10 mouse cellular contexts compared by ENCODE assay signal in the genomic region with DNA sequence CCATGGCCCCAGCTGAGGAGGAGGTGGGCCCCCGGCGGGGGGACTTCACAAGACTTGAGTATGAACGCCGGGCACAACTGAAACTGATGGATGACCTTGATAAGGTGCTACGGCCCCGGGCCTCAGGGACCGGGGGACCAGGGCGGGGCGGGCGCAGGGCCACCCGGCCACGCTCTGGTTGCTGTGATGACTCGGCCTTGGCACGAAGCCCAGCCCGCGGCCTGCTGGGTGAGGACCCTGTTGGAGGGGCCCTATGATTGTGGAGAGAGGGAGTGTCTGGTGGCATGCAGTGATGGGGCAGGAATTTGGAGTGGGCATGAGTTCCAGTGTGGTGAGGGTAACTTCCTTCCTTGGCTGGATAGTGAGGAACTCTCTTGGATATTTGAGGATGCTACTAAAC. TPM values are rescaled to one million over a fixed set of nuclear protein-coding genes. Genes with fewer than 3 reads are reported as not detected.
DNase-seq lines count a peak whose midpoint lies in the region; ATAC-seq and TF ChIP-seq lines count a peak whose summit lies in the region.
"Had no signal": no experiment of that assay in that cellular context is flagged by ENCODE, and none has a peak within 500 bp of the region (broad histone marks: within the 10 kb centered on the region; RNA-seq: fewer than 3 reads in every experiment).

No protein-coding gene starts in this region.

- H3K4me3 ChIP-seq in intestine, embryonic 15.5 days (replicated peaks), result no peak overlapping the region
- H3K4me3 ChIP-seq in intestine, postnatal 0 days (ENCODE audit: low read depth, low read length), result no peak overlapping the region
- peak overlapping the region; percentile 68 for H3K4me3 ChIP-seq in E14TG2a.4 (replicated peaks; ENCODE audit: low read length)
- H3K4me3 ChIP-seq in G1E (ENCODE audit: low read depth, low read length), result peak overlapping the region; percentile 11; the same call in 1 of the 2 replicates
- no peak overlapping the region for H3K4me3 ChIP-seq in kidney, embryonic 15.5 days (replicated peaks)
- H3K4me3 ChIP-seq: embryonic facial prominence, embryonic 12.5 days had no signal

- 61% methylated on average over 16 of the region's 16 CpGs for WGBS in intestine, embryonic 15.5 days
- 44% methylated on average over 16 of the region's 16 CpGs for WGBS in intestine, postnatal 0 days
- WGBS in kidney, embryonic 15.5 days, result 81% methylated on average over 16 of the region's 16 CpGs

- DNase-seq in G1E (ENCODE audit: low spot score), result peak; percentile 60
- DNase-seq: liver, postnatal 0 days had no signal

- no peak overlapping the region for H3K9ac ChIP-seq in intestine, embryonic 15.5 days
- H3K9ac ChIP-seq in intestine, postnatal 0 days (ENCODE audit: low read depth, low read length), result no peak overlapping the region
- no peak overlapping the region for H3K9ac ChIP-seq in kidney, embryonic 15.5 days
- H3K9ac ChIP-seq: embryonic facial prominence, embryonic 12.5 days; liver, postnatal 0 days had no signal

- H3K27me3 ChIP-seq in intestine, embryonic 15.5 days (replicated peaks), result no peaks in the 10 kb centered on the region
- H3K27me3 ChIP-seq in intestine, postnatal 0 days (replicated peaks; ENCODE audit: control insufficient read depth, insufficient read depth, low read length), result no peaks in the 10 kb centered on the region
- H3K27me3 ChIP-seq in E14TG2a.4 (ENCODE audit: insufficient read depth, low read length), result no peaks in the 10 kb centered on the region
- peaks cover 23% of the 10 kb centered on the region for H3K27me3 ChIP-seq in G1E (ENCODE audit: insufficient read depth, low read length)
- H3K27me3 ChIP-seq in kidney, embryonic 15.5 days, result no peaks in the 10 kb centered on the region
- H3K27me3 ChIP-seq: embryonic facial prominence, embryonic 12.5 days had no signal

- H3K4me1 ChIP-seq in intestine, embryonic 15.5 days (replicated peaks), result peaks cover 5% of the 10 kb centered on the region; the same call in 1 of the 2 replicates
- no peaks in the 10 kb centered on the region for H3K4me1 ChIP-seq in intestine, postnatal 0 days (replicated peaks; ENCODE audit: control insufficient read depth, insufficient read depth, low read length)
- H3K4me1 ChIP-seq in E14TG2a.4 (replicated peaks; ENCODE audit: low read depth, low read length) (peaks cover 73% of the 10 kb centered on the region), G1E (ENCODE audit: insufficient read depth, low read depth, low read length) (peaks cover 27% of the 10 kb centered on the region)
- H3K4me1 ChIP-seq in kidney, embryonic 15.5 days, result peaks cover 15% of the 10 kb centered on the region
- H3K4me1 ChIP-seq: embryonic facial prominence, embryonic 12.5 days had no signal

- H3K4me2 ChIP-seq in intestine, embryonic 15.5 days (replicated peaks), result no peak overlapping the region
- H3K4me2 ChIP-seq in intestine, postnatal 0 days (replicated peaks; ENCODE audit: low read depth), result no peak overlapping the region
- no peak overlapping the region for H3K4me2 ChIP-seq in kidney, embryonic 15.5 days
- H3K4me2 ChIP-seq: embryonic facial prominence, embryonic 12.5 days had no signal

- 0 out of 2 replicates have a peak, but pooled peaks have one; percentile 21 for ATAC-seq in intestine, embryonic 15.5 days
- no peak for ATAC-seq in intestine, postnatal 0 days
- ATAC-seq in G1E (ENCODE audit: extremely low read depth, insufficient number of reproducible peaks, low FRiP score, poor library complexity, severe bottlenecking), result 0 out of 2 replicates have a peak, but pooled peaks have one; percentile 24
- peak; percentile 40; the same call in 1 of the 2 replicates for ATAC-seq in kidney, embryonic 15.5 days (replicated peaks; ENCODE audit: low FRiP score)
- ATAC-seq in megakaryocyte-erythroid progenitor cell, adult 5-6 weeks (replicated peaks; ENCODE audit: low FRiP score, low TSS enrichment, poor library complexity, severe bottlenecking), result no peak; the same call in none of the 2 replicates
- no peak for ATAC-seq in frontal cortex, adult (ENCODE audit: low TSS enrichment)
- ATAC-seq: liver, postnatal 0 days had no signal

- H3K36me3 ChIP-seq in intestine, embryonic 15.5 days, result peaks cover 42% of the 10 kb centered on the region
- peaks cover 79% of the 10 kb centered on the region for H3K36me3 ChIP-seq in intestine, postnatal 0 days (ENCODE audit: control insufficient read depth, insufficient read depth)
- H3K36me3 ChIP-seq in E14TG2a.4 (ENCODE audit: insufficient read depth, low read length) (peaks cover 100% of the 10 kb centered on the region), G1E (replicated peaks) (peaks cover 46% of the 10 kb centered on the region)
- peaks cover 91% of the 10 kb centered on the region for H3K36me3 ChIP-seq in kidney, embryonic 15.5 days

- no peak for TF ChIP-seq CTCF in intestine, postnatal 0 days (IDR thresholded peaks at IDR 0.05; ENCODE audit: low read depth)
- TF ChIP-seq CTCF in E14TG2a.4 (conservative IDR thresholded peaks at IDR 0.05; ENCODE audit: low read length) (no peak), G1E (IDR thresholded peaks at IDR 0.05; ENCODE audit: low read depth, low read length) (no peak)

- H3K27ac ChIP-seq in intestine, embryonic 15.5 days, result no peak overlapping the region
- no peak overlapping the region for H3K27ac ChIP-seq in intestine, postnatal 0 days (ENCODE audit: low read depth, low read length)
- peak overlapping the region; percentile 57 for H3K27ac ChIP-seq in kidney, embryonic 15.5 days
- H3K27ac ChIP-seq: embryonic facial prominence, embryonic 12.5 days had no signal

- H3K9me3 ChIP-seq in intestine, embryonic 15.5 days, result no peaks in the 10 kb centered on the region
- no peaks in the 10 kb centered on the region for H3K9me3 ChIP-seq in intestine, postnatal 0 days (ENCODE audit: control insufficient read depth)
- H3K9me3 ChIP-seq in E14TG2a.4 (ENCODE audit: low read length), result no peaks in the 10 kb centered on the region
- H3K9me3 ChIP-seq in G1E (replicated peaks), result no peaks in the 10 kb centered on the region
- no peaks in the 10 kb centered on the region for H3K9me3 ChIP-seq in kidney, embryonic 15.5 days (replicated peaks)
- H3K9me3 ChIP-seq: embryonic facial prominence, embryonic 12.5 days had no signal

RNA-seq across cellular contexts. Expression of a gene that starts 14.5 kb away (rescaled TPM):
- polyA plus RNA-seq in intestine, embryonic 15.5 days (2015; fragmentation: Nextera tagmentation; extraction: Ambion mirVana), result 45.2 and 50.9 TPM in 2 replicates
- 16.8 and 17.5 TPM in 2 replicates for polyA plus RNA-seq in intestine, postnatal 0 days (2015; fragmentation: Nextera tagmentation; extraction: Ambion mirVana)
- total RNA-seq in G1E (2014; fragmentation: Nextera tagmentation), result 35.4 and 38.8 TPM in 2 replicates
- 47.1 and 48.4 TPM in 2 replicates for total RNA-seq in G1E (2017)
- polyA plus RNA-seq in G1E (2012), result 47.9 and 48.9 TPM in 2 replicates
- 60.4 and 65.0 TPM in 2 replicates for polyA plus RNA-seq in kidney, embryonic 15.5 days (2015; fragmentation: Nextera tagmentation; extraction: Ambion mirVana)
- 45.6 and 55.5 TPM in 2 replicates for total RNA-seq in megakaryocyte-erythroid progenitor cell, adult 5-6 weeks (2014; fragmentation: Nextera tagmentation)
- total RNA-seq in megakaryocyte-erythroid progenitor cell, adult 5-6 weeks (2017), result 44.9 and 53.9 TPM in 2 replicates

RNA-seq across cellular contexts. Expression of a gene that starts 14.8 kb away (rescaled TPM):
- 89.9 and 93.4 TPM in 2 replicates for polyA plus RNA-seq in intestine, embryonic 15.5 days (2015; fragmentation: Nextera tagmentation; extraction: Ambion mirVana)
- 152 TPM in 2 replicates for polyA plus RNA-seq in intestine, postnatal 0 days (2015; fragmentation: Nextera tagmentation; extraction: Ambion mirVana)
- 25.8 and 52.9 TPM in 2 replicates for total RNA-seq in G1E (2014; fragmentation: Nextera tagmentation)
- 116 and 136 TPM in 2 replicates for total RNA-seq in G1E (2017)
- 17.7 and 22.2 TPM in 2 replicates for polyA plus RNA-seq in G1E (2012)
- 108 and 116 TPM in 2 replicates for polyA plus RNA-seq in kidney, embryonic 15.5 days (2015; fragmentation: Nextera tagmentation; extraction: Ambion mirVana)
- 59.9 and 94.7 TPM in 2 replicates for total RNA-seq in megakaryocyte-erythroid progenitor cell, adult 5-6 weeks (2014; fragmentation: Nextera tagmentation)
- total RNA-seq in megakaryocyte-erythroid progenitor cell, adult 5-6 weeks (2017), result 152 and 217 TPM in 2 replicates

RNA-seq across cellular contexts. Expression of a gene that starts 18.8 kb away (rescaled TPM):
- polyA plus RNA-seq in intestine, embryonic 15.5 days (2015; fragmentation: Nextera tagmentation; extraction: Ambion mirVana), result 0.10 TPM in 1 of 2 replicates, not detected in the other
- polyA plus RNA-seq in intestine, postnatal 0 days (2015; fragmentation: Nextera tagmentation; extraction: Ambion mirVana), result not detected in 2 replicates
- total RNA-seq in G1E (2014; fragmentation: Nextera tagmentation), result not detected in 2 replicates
- 0.38 TPM in 1 of 2 replicates, not detected in the other for total RNA-seq in G1E (2017)
- not detected in 2 replicates for polyA plus RNA-seq in G1E (2012)
- polyA plus RNA-seq in kidney, embryonic 15.5 days (2015; fragmentation: Nextera tagmentation; extraction: Ambion mirVana), result 0.34 and 0.48 TPM in 2 replicates
- total RNA-seq in megakaryocyte-erythroid progenitor cell, adult 5-6 weeks (2014; fragmentation: Nextera tagmentation), result not detected in 2 replicates
- not detected in 2 replicates for total RNA-seq in megakaryocyte-erythroid progenitor cell, adult 5-6 weeks (2017)

RNA-seq across cellular contexts. Expression of a gene that starts 19.5 kb away (rescaled TPM):
- polyA plus RNA-seq in intestine, embryonic 15.5 days (2015; fragmentation: Nextera tagmentation; extraction: Ambion mirVana), result 21.0 and 24.4 TPM in 2 replicates
- polyA plus RNA-seq in intestine, postnatal 0 days (2015; fragmentation: Nextera tagmentation; extraction: Ambion mirVana), result 20.9 and 22.9 TPM in 2 replicates
- not detected in 2 replicates for total RNA-seq in G1E (2014; fragmentation: Nextera tagmentation)
- total RNA-seq in G1E (2017), result not detected in 2 replicates
- not detected in 2 replicates for polyA plus RNA-seq in G1E (2012)
- polyA plus RNA-seq in kidney, embryonic 15.5 days (2015; fragmentation: Nextera tagmentation; extraction: Ambion mirVana), result 14.1 and 15.8 TPM in 2 replicates
- total RNA-seq in megakaryocyte-erythroid progenitor cell, adult 5-6 weeks (2014; fragmentation: Nextera tagmentation), result 1.6 and 3.8 TPM in 2 replicates
- 0.42 and 0.52 TPM in 2 replicates for total RNA-seq in megakaryocyte-erythroid progenitor cell, adult 5-6 weeks (2017)
- total RNA-seq: monocyte, adult 5-6 weeks had no signal

RNA-seq across cellular contexts. Expression of a gene that starts 24.2 kb away (rescaled TPM):
- polyA plus RNA-seq in intestine, embryonic 15.5 days (2015; fragmentation: Nextera tagmentation; extraction: Ambion mirVana), result 110 and 123 TPM in 2 replicates
- 163 and 185 TPM in 2 replicates for polyA plus RNA-seq in intestine, postnatal 0 days (2015; fragmentation: Nextera tagmentation; extraction: Ambion mirVana)
- total RNA-seq in G1E (2014; fragmentation: Nextera tagmentation) (224 and 287 TPM in 2 replicates), G1E (2017) (181 and 203 TPM in 2 replicates)
- 399 and 514 TPM in 2 replicates for polyA plus RNA-seq in G1E (2012)
- polyA plus RNA-seq in kidney, embryonic 15.5 days (2015; fragmentation: Nextera tagmentation; extraction: Ambion mirVana), result 78.5 and 85.3 TPM in 2 replicates
- total RNA-seq in megakaryocyte-erythroid progenitor cell, adult 5-6 weeks (2014; fragmentation: Nextera tagmentation), result 141 and 196 TPM in 2 replicates
- 49.2 and 49.8 TPM in 2 replicates for total RNA-seq in megakaryocyte-erythroid progenitor cell, adult 5-6 weeks (2017)

Comparison
In these comparisons a context has a peak if more than half of its experiments do, and no peak if none do; other contexts are left out.
1. ATAC-seq: peak in intestine, embryonic 15.5 days (single experiment), G1E (single experiment) and kidney, embryonic 15.5 days (single experiment); none in intestine, postnatal 0 days (single experiment), megakaryocyte-erythroid progenitor cell, adult 5-6 weeks (single experiment) and frontal cortex, adult (single experiment).
2. H3K4me3 ChIP-seq: peak in E14TG2a.4 (single experiment) and G1E (single experiment); none in intestine, embryonic 15.5 days (single experiment), intestine, postnatal 0 days (single experiment) and kidney, embryonic 15.5 days (single experiment).